Mouse (Mus musculus): ENCODE data around the gene Fuca2.

Gene Fuca2

DNA sequence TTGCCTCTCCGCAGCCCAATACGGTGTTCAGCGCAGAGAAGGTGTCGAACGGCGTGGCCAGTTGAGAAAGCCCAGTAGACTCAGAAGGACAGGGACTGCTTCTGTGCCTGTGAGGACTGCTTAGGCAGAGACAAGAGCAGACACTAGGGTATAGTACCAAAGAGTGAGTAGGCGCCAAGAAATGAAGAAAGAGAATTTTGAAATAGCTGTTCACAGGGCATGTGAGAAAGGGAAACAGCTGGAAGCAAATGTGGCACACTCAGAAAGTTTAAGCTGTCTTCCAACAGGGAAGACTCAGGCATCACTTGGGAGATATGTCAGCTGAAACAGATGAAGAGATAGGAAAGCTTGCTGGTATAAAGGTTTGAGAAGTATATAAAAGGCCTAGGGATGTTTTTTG, 37.4 kb downstream of the Fuca2 start:
- no peak for DNase-seq

- no peak for DNase-seq
Measured at GRCm38 (mm10) chr10:13539769-13540333, 40.5 kb downstream of the Fuca2 start.

GRCm38 (mm10) chr10:13541721-13542120, 42.4 kb downstream of the Fuca2 start:
- no peak for DNase-seq

DNA sequence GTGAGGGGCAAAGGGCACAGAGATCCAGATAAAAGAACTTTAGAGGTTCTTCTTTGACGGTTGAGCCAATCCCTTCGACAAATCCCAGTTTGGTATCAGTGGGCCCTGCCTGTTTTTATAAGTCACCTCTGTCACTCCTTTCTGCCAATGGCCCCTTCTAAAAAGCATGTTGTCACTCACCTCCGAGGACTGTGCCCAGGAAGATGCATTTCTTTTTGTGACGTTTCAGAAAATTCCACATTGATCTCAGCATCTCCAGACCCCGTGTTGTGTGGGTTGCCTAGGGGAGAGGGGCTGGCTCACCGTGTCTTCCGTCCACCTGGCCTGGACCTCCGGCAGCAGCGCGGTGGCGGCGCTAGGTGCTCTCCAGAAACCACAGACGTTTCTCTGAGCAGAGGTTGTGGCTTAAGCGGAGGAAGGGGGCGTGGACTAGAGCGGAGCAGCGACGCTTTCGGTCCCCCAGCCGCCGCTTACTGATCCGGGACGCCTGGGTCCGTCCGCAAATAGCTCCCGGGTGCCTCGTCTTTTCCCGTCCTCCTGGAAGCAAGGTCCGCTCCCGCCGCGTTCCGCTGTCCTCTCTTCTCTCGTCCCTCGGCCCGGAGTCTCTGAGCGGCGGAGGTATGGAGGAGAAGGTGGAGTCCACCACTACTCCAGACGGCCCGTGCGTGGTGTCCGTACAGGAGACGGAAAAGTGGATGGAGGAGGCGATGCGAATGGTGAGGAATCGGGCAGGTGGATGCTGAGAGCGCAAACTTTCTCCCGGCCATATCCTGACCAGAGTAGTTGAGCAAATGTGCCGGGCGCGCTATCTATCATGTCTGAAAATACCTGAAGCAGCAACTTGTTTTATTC, 53.5 kb downstream of the Fuca2 start, which contains the start of the genes Adat2 and Pex3:
Gene Adat2, plus strand, starts transcription at position 249 of the 852 bp plus-strand sequence.
Gene Pex3, minus strand, starts transcription at position 497 of the 852 bp plus-strand sequence.
- peak; percentile 80 for DNase-seq

DNA sequence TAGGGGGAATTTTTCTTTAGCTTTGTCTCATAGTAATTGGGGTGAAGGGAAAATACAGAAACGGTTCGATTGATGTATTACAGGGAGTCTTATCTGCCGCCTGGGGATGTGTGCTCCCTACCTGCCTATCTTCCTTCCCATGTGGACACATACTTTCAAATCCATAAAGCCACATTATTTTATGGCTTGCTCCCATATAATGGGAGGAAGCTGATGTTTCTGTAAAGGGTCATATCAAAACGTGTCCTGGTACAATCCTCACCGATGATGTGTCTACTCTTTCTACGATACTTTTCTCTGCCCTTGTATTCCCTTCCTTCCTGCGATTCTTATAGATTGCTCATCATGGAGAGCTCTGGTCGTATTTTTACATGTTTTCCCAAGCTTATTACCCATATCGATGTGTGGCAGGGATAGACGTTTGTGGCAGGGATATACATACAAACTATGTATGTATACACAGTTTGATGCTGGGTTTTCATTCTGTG, 54.2 kb downstream of the Fuca2 start:
- DNase-seq = no peak

- DNase-seq = no peak
Measured at GRCm38 (mm10) chr10:13554316-13554715, 55.0 kb downstream of the Fuca2 start.

DNA sequence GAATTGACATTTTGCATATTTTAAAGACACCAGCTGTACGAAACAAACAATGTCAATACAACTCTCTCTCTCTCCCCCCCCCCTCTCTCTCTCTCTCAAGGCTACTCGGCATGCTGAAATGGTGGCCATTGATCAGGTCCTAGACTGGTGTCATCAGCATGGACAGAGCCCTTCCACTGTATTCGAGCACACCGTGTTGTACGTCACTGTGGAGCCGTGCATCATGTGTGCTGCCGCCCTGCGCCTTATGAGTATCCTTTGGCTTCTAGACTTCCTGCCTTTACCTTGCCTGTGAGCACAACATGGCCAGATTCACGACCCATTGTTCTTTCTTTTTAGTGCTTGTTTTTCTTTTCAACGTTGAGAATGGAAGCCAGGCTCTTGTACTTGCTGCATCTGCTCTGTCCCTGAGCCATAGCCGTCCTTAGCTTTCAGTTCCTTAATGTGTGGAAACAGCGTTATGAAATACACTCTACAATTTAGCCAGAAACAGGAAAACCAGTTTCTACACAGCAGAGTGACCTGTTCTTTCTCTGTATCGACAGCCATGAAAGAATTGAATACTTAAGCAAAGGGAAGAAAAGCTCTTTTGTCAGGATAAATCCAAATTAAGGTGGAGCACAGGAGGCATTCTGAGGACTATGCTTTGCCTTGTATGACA, 60.8 kb downstream of the Fuca2 start:
- no peak for DNase-seq

- DNase-seq = peak; percentile 48
Measured at GRCm38 (mm10) chr10:13564364-13565079, 65.2 kb downstream of the Fuca2 start.

DNA sequence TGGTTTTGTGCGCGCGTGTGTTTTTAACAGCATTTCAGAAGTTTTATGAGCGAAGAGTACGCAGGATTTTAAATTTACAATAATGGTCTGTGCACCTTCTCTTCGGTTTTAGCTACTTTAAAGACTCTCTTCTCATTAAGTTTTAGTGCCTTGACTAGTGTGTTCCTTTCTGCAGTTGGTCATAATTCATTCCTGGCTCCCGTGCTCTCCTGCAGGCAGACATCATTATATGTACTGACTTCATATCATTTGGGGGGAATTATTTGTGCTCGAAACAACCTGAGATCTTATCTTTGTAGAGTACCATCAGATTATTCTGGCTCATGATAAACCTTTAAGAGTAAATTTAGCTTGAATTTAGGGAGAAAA, 65.7 kb downstream of the Fuca2 start:
- no peak for DNase-seq

DNA sequence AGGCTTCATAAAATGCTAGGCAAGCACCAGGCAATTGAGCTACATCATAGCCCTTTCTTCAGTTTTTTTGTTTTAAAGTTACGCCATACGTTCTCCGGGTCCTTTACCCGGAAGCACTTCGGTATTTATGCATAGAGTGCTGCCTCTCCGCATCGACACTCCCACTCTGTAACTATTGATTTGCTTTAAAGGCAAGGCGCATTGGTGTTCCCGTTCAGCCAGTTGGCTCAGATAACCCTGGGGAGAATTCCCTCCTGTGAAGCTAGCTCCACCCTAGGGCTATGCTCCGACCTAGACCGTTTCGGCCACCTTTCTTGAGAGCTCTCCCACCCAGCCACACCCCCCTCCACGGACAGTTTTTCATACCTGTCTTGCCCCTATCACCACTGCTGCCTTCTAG, 67.1 kb downstream of the Fuca2 start:
- DNase-seq = no peak
